In genomic region chr4:101155541-101155940, GRCm38 (mm10) we compare ENCODE assay signal across 13 mouse cellular contexts.
DNase-seq lines count a peak whose midpoint lies in the region; ATAC-seq and TF ChIP-seq lines count a peak whose summit lies in the region.
"Had no signal": no experiment of that assay in that cellular context is flagged by ENCODE, and none has a peak within 500 bp of the region (broad histone marks: within the 10 kb centered on the region; RNA-seq: fewer than 3 reads in every experiment).

No protein-coding gene starts in this region.

- WGBS in heart, embryonic 15.5 days, result 54% methylated on average over 4 of the region's 4 CpGs
- WGBS in embryonic facial prominence, embryonic 10.5 days, result 81% methylated on average over 4 of the region's 4 CpGs

- no peak for TF ChIP-seq RAD21 in MEL (IDR thresholded peaks at IDR 0.05; ENCODE audit: low read depth, low read length)

- peak; percentile 96 for DNase-seq in heart, adult 11 months
- no peak for DNase-seq in heart, postnatal 14 days
- DNase-seq in MEL (ENCODE audit: low read depth, low spot score), result peak; percentile 71
- DNase-seq in embryo, embryonic 10.5 days (ENCODE audit: low spot score), result no peak
- DNase-seq in right cerebral cortex, adult 2 months (ENCODE audit: low spot score in 2 of 2), result no peak
- no peak for DNase-seq in embryonic facial prominence, embryonic 10.5 days (ENCODE audit: low spot score)
- DNase-seq: B cell, adult 2 months; lung, adult 2 months had no signal

- TF ChIP-seq POLR2A in MEL (IDR thresholded peaks at IDR 0.05; ENCODE audit: control insufficient read depth in 1 of 2, insufficient read depth in 1 of 2, low read depth in 1 of 2, low read length in 2 of 2, poor library complexity in 1 of 2), result no peak

- no peak for TF ChIP-seq CTCF in MEL (IDR thresholded peaks at IDR 0.05 in 2 of 3, conservative IDR thresholded peaks at IDR 0.05 in 1 of 3; ENCODE audit: control insufficient read depth in 1 of 3, insufficient read depth in 1 of 3, low read depth in 2 of 3, low read length in 3 of 3, poor library complexity in 1 of 3, severe bottlenecking in 1 of 3)

- H3K79me2 ChIP-seq in MEL (ENCODE audit: control insufficient read depth, insufficient read depth, low read length, poor library complexity), result no peaks in the 10 kb centered on the region

- peaks cover 4 to 14% of the 10 kb centered on the region in 2 experiments for H3K4me1 ChIP-seq in MEL (ENCODE audit: control insufficient read depth in 1 of 2, insufficient read depth in 2 of 2, low read length in 2 of 2)
- H3K4me1 ChIP-seq in heart, embryonic 15.5 days (replicated peaks), result peaks cover 10% of the 10 kb centered on the region
- H3K4me1 ChIP-seq in embryonic facial prominence, embryonic 10.5 days, result no peaks in the 10 kb centered on the region
- H3K4me1 ChIP-seq: embryonic facial prominence, embryonic 12.5 days; midbrain, embryonic 13.5 days had no signal

- TF ChIP-seq EP300 in MEL (IDR thresholded peaks at IDR 0.05; ENCODE audit: low read depth in 1 of 2, low read length in 2 of 2), result 0 out of 4 replicates have a peak, but pooled peaks of 1 of the 2 experiments have one; percentile 33

- no peak overlapping the region for H3K9ac ChIP-seq in MEL (ENCODE audit: control insufficient read depth, low read depth, low read length, poor library complexity, severe bottlenecking)
- H3K9ac ChIP-seq in heart, embryonic 15.5 days, result no peak overlapping the region
- H3K9ac ChIP-seq: embryonic facial prominence, embryonic 12.5 days; midbrain, embryonic 13.5 days had no signal

- H3K4me3 ChIP-seq in MEL (ENCODE audit: control insufficient read depth in 1 of 2, insufficient read depth in 1 of 2, low read depth in 2 of 2, low read length in 2 of 2), result no peak overlapping the region
- no peak overlapping the region for H3K4me3 ChIP-seq in heart, embryonic 15.5 days
- no peak overlapping the region for H3K4me3 ChIP-seq in embryonic facial prominence, embryonic 10.5 days
- H3K4me3 ChIP-seq: embryonic facial prominence, embryonic 12.5 days; heart, adult 2 months; midbrain, embryonic 13.5 days had no signal

- peaks cover 7 to 8% of the 10 kb centered on the region in 2 experiments for H3K36me3 ChIP-seq in MEL (ENCODE audit: control insufficient read depth in 1 of 2, insufficient read depth in 2 of 2, low read length in 2 of 2)
- peaks cover 70% of the 10 kb centered on the region for H3K36me3 ChIP-seq in heart, embryonic 15.5 days
- peaks cover 86% of the 10 kb centered on the region for H3K36me3 ChIP-seq in embryonic facial prominence, embryonic 10.5 days (replicated peaks)

- H3K4me2 ChIP-seq in heart, embryonic 15.5 days, result no peak overlapping the region
- H3K4me2 ChIP-seq: embryonic facial prominence, embryonic 12.5 days; midbrain, embryonic 13.5 days had no signal

- intact Hi-C loops in heart, postnatal 14 days (cut with DNase I), result no loop called here

- no peaks in the 10 kb centered on the region for H3K27me3 ChIP-seq in MEL (ENCODE audit: control insufficient read depth in 1 of 2, insufficient read depth in 2 of 2, low read length in 2 of 2)
- H3K27me3 ChIP-seq in heart, embryonic 15.5 days, result no peaks in the 10 kb centered on the region
- H3K27me3 ChIP-seq in embryonic facial prominence, embryonic 10.5 days (replicated peaks; ENCODE audit: low read depth, poor library complexity, severe bottlenecking), result no peaks in the 10 kb centered on the region
- H3K27me3 ChIP-seq: embryonic facial prominence, embryonic 12.5 days; midbrain, embryonic 13.5 days had no signal

- H3K27ac ChIP-seq in MEL (ENCODE audit: control insufficient read depth, low read depth, low read length), result no peak overlapping the region
- no peak overlapping the region for H3K27ac ChIP-seq in heart, embryonic 15.5 days
- no peak overlapping the region for H3K27ac ChIP-seq in embryonic facial prominence, embryonic 10.5 days (replicated peaks)
- H3K27ac ChIP-seq: embryonic facial prominence, embryonic 12.5 days; heart, adult 2 months; midbrain, embryonic 13.5 days had no signal

- no peaks in the 10 kb centered on the region for H3K9me3 ChIP-seq in MEL (replicated peaks; ENCODE audit: insufficient read depth, low read length)
- H3K9me3 ChIP-seq in heart, embryonic 15.5 days (replicated peaks), result no peaks in the 10 kb centered on the region
- no peaks in the 10 kb centered on the region for H3K9me3 ChIP-seq in embryonic facial prominence, embryonic 10.5 days
- H3K9me3 ChIP-seq: embryonic facial prominence, embryonic 12.5 days; midbrain, embryonic 13.5 days had no signal

- peak; percentile 43; the same call in 1 of the 2 replicates for ATAC-seq in heart, embryonic 15.5 days (replicated peaks; ENCODE audit: insufficient number of reproducible peaks, insufficient read depth, low FRiP score, low read depth)
- peak; percentile 96 for ATAC-seq in megakaryocyte, adult 5-6 weeks (ENCODE audit: poor library complexity, severe bottlenecking)
- ATAC-seq: midbrain, embryonic 13.5 days had no signal

TF ChIP-seq in MEL, 35 proteins besides CTCF, POLR2A, EP300 and RAD21:
- TF ChIP-seq ZMIZ1 (IDR thresholded peaks at IDR 0.05; ENCODE audit: low read depth, low read length), result no peak
- TF ChIP-seq MEF2A (IDR thresholded peaks at IDR 0.05; ENCODE audit: extremely low read depth, insufficient replicate concordance, low read depth, low read length, poor library complexity, severe bottlenecking), result no peak
- peak; percentile 51; the same call in 1 of the 2 replicates for TF ChIP-seq USF1 (IDR thresholded peaks at IDR 0.05; ENCODE audit: low read depth, low read length)
- no peak for TF ChIP-seq MYB (IDR thresholded peaks at IDR 0.05; ENCODE audit: low read depth, low read length)
- TF ChIP-seq TCF12 (IDR thresholded peaks at IDR 0.05; ENCODE audit: low read depth, low read length), result 0 out of 2 replicates have a peak, but pooled peaks have one; percentile 13
- peak; percentile 58 for TF ChIP-seq SIN3A (IDR thresholded peaks at IDR 0.05; ENCODE audit: low read length)
- TF ChIP-seq BHLHE40 (IDR thresholded peaks at IDR 0.05; ENCODE audit: borderline replicate concordance, low read depth, low read length), result peak; percentile 67; the same call in 1 of the 2 replicates
- TF ChIP-seq NELFE (IDR thresholded peaks at IDR 0.05; ENCODE audit: low read depth, low read length), result no peak
- peak; percentile 89 for TF ChIP-seq MXI1 (IDR thresholded peaks at IDR 0.05; ENCODE audit: low read depth, low read length)
- no peak for TF ChIP-seq GABPA (IDR thresholded peaks at IDR 0.05; ENCODE audit: low read depth, low read length)
- TF ChIP-seq ELF1 (IDR thresholded peaks at IDR 0.05; ENCODE audit: low read depth, low read length), result no peak
- peak; percentile 53 for TF ChIP-seq TAL1 (IDR thresholded peaks at IDR 0.05; ENCODE audit: low read length)
- TF ChIP-seq MAX (IDR thresholded peaks at IDR 0.05; ENCODE audit: low read length), result peak; percentile 92
- TF ChIP-seq GATA1 (IDR thresholded peaks at IDR 0.05; ENCODE audit: low read depth, low read length), result peak; percentile 63
- no peak for TF ChIP-seq USF2 (IDR thresholded peaks at IDR 0.05; ENCODE audit: borderline replicate concordance in 1 of 2, insufficient read depth in 1 of 2, low read depth in 1 of 2, low read length in 2 of 2)
- TF ChIP-seq MYC (IDR thresholded peaks at IDR 0.05; ENCODE audit: low read depth, low read length), result peak; percentile 92

Comparison
In these comparisons a context has a peak if more than half of its experiments do, and no peak if none do; other contexts are left out.
1. DNase-seq: peak in heart, adult 11 months (single experiment) and MEL (single experiment); none in heart, postnatal 14 days (0 of 2), embryo, embryonic 10.5 days (single experiment), right cerebral cortex, adult 2 months (0 of 2) and embryonic facial prominence, embryonic 10.5 days (single experiment).